Mouse (Mus musculus): ENCODE measurements around the gene Itsn1.

GRCm38 (mm10) chr16:91830260-91830659, 101.2 kb downstream of the Itsn1 start:
- no peak for TF ChIP-seq CTCF (IDR thresholded peaks at IDR 0.05; ENCODE audit: extremely low read depth, insufficient read depth, low read length)
- no peak for TF ChIP-seq POLR2A (IDR thresholded peaks at IDR 0.05; ENCODE audit: extremely low read depth, insufficient read depth, low read length)

Data from cortical plate, adult 2 months (tissue).